Mouse (Mus musculus): ENCODE measurements around the gene Klb. TPM values are rescaled to one million over a fixed set of nuclear protein-coding genes. Genes with fewer than 3 reads are reported as not detected.
A peak's percentile ranks its signal among the peaks of the same experiment; 100 is the strongest.
"Not testable (repeated sequence)": the region's sequence is repeated elsewhere in the genome, so short reads cannot be mapped to it uniquely, and the experiment has no call there.

The Klb gene
- under 1 TPM; 0.73 to 0.77 TPM for total RNA-seq (2021)

- DNase-seq = no peak
These were observed at the start of gene Klb for GRCm38 (mm10) chr5:65348168-65348567. TSS of gene Klb (plus strand) at chr5:65348314.

GRCm38 (mm10) chr5:65299623-65300022, 48.5 kb upstream of the Klb start:
- not testable (repeated sequence) for DNase-seq

- DNase-seq = no peak
These were observed 48.0 kb upstream of the Klb start for GRCm38 (mm10) chr5:65300121-65300520.

- DNase-seq = peak in 1 of 2 experiments; percentile 21
These were observed 42.6 kb upstream of the Klb start for GRCm38 (mm10) chr5:65305516-65305915.

- DNase-seq = no peak
These were observed 39.9 kb upstream of the Klb start for GRCm38 (mm10) chr5:65308208-65308607.

GRCm38 (mm10) chr5:65308866-65309265, 39.2 kb upstream of the Klb start:
- DNase-seq = no peak

- no peak for DNase-seq
These were observed 28.9 kb upstream of the Klb start for GRCm38 (mm10) chr5:65319176-65319575.

- no peak for DNase-seq
These were observed 25.9 kb upstream of the Klb start for GRCm38 (mm10) chr5:65322165-65322564.

- DNase-seq = no peak
These were observed 23.8 kb upstream of the Klb start for GRCm38 (mm10) chr5:65324271-65324670.

- no peak for DNase-seq
These were observed 23.3 kb upstream of the Klb start for GRCm38 (mm10) chr5:65324758-65325355.

GRCm38 (mm10) chr5:65326212-65326611, 21.9 kb upstream of the Klb start:
- no peak for DNase-seq

- DNase-seq = no peak
These were observed 18.1 kb upstream of the Klb start for GRCm38 (mm10) chr5:65329971-65330370.

GRCm38 (mm10) chr5:65334788-65335187, 13.3 kb upstream of the Klb start:
- no peak for DNase-seq

GRCm38 (mm10) chr5:65335298-65336074, 12.6 kb upstream of the Klb start, which contains the start of gene Rfc1:
TSS of gene Rfc1 (minus strand) at chr5:65335670.
- DNase-seq = peak; percentile 87 to 90

GRCm38 (mm10) chr5:65336075-65336355, 12.1 kb upstream of the Klb start:
- no peak for DNase-seq

GRCm38 (mm10) chr5:65338394-65338793, 9.7 kb upstream of the Klb start:
- DNase-seq = no peak

GRCm38 (mm10) chr5:65340167-65340566, 7.9 kb upstream of the Klb start:
- no peak for DNase-seq

GRCm38 (mm10) chr5:65350508-65350907, 2.4 kb downstream of the Klb start:
- DNase-seq = no peak

GRCm38 (mm10) chr5:65354097-65354496, 6.0 kb downstream of the Klb start:
- DNase-seq = no peak

- DNase-seq = no peak
These were observed 6.9 kb downstream of the Klb start for GRCm38 (mm10) chr5:65354985-65355384.

GRCm38 (mm10) chr5:65356851-65357250, 8.7 kb downstream of the Klb start:
- DNase-seq = no peak

GRCm38 (mm10) chr5:65357771-65358170, 9.7 kb downstream of the Klb start:
- no peak for DNase-seq

- DNase-seq = no peak
These were observed 19.7 kb downstream of the Klb start for GRCm38 (mm10) chr5:65367837-65368236.

GRCm38 (mm10) chr5:65371551-65371950, 23.4 kb downstream of the Klb start:
- no peak for DNase-seq
